Mouse (Mus musculus) kidney, postnatal 25 days (tissue): ENCODE measurements around the gene Cd72.
A peak's percentile ranks its signal among the peaks of the same experiment; 100 is the strongest.
"Not testable (repeated sequence)": the region's sequence is repeated elsewhere in the genome, so short reads cannot be mapped to it uniquely, and the experiment has no call there.

Source experiments
- DNase-seq, 2 experiments: peaks; one replicate each; pipeline ENCODE4 v3.0.0; 2021; ENCODE audit warnings: mixed read lengths in 2 of 2

Gene Cd72

DNA sequence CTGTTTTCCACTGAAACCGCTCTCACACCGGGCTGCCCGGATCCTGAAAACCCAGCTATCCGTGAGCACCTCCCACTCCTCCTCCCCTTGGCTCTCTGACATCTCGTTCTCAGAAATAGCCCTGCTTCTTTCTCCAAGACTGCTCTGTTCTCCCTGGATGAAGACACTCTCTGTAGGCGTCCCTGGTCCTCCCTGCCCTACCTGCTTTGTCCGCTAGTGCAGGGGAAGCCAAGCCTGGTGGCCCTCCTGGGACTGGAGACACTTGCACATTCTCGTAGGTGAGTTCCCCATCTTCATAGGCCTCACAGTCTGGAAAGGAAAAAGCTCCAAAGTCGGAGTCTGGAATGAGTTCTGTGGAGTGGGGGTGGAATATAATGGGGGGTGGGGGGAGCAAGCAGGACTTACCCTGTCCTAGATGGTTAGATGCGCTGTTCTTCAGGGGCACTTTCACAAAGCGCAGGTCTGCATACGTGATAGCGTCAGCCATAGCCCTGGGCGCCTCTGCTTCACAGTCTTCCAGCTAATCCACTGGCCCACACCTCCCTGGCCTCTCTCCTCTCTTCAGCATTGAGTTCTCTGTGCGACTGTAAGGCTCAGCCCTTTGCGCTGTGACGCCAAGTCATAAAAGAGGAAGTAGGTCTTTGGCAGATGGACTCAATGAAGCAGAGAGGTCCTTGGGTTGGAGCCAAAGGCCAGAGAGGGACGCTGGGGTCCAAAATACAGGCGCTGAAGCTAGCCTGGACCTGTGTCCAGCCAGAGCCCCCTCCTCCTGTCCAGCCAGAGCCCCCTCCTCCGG is at the start of gene Cd72:
Gene Cd72, minus strand, starts transcription at position 588 of the 796 bp plus-strand sequence.
- DNase-seq, result no peak

DNA sequence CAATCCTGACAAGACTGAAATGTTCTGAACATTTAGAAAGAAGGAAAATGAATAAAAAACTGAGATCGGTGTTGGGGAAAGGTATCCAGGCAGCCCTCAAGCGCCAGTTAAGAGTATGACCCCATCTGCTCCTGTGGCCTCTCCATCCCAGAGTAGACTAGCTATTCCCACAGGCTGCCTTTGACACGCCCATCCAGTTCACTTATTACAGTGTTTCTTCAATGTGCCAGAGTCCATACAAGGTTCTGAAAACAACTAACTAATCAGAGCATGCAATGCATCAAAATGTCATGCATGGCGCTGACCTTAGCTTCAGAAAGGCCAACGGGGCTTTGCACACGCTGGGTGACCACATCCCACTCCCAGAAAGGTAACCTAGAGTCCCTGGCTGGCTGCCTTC is 49.1 kb upstream of the Cd72 start:
- DNase-seq, result peak; percentile 47 to 71

DNA sequence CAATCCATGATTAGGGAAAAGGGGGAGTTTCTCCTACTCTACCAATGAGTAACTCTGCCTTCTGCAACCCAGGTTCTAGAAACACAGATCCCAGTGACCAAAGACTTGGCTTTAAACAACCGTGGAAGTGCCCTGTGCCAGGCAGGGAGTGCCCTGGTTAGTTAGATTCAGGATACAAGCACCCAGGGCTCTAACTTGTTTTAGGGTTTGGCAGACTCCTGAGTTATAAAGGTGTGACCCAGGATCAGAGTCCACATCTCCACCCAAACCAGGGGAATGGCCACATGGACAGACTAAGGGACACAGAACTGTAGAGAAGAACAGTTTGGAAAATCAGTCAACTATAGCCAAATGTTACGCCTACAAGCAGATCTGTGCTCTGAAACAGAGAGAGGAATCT is 48.6 kb upstream of the Cd72 start:
- DNase-seq, result peak; percentile 53 to 81

DNA sequence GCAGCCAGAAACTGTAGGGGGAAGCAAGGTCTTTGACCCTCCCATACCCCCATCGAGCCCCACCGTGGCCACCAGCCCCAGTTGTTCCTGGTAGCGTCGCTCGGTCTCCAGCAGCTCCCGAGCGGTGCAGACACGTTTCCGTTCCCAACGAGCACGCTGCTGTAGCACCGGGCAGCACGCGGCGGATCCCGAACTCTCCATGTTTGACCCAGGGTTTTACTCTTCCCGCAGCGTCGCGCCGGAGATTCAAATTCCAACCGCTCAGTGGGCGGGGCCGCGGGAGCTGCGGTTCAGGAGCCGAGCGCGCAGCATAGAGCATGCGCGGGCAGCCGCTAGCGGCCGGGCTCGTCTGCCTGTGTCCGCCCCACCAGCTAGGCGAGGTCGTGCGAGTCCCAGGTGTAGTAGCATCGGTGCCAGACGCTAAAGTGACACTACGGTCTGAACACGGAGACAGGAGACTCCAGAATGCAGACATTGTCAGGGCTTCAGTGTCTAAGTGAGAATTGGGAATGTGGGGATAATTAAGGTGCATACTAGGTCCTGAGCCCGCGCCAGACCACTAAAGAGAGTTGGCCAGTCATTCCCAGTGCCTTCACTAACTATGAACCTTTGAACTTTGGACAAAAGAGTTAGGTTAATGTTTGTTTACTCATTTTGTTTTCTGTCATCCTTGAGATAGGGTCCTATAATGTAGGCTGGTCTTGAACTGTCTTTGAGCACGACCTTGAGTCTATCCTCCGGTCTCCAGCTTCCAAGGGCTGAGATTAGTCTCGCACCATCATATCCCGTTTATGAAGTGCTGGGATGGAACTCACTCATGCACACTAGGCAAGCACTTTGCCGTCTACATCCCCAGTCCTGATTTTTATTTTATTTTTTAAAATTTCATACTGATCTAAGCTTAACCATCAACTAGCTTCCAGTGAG is 45.2 kb upstream of the Cd72 start, which contains the start of gene Arhgef39:
Gene Arhgef39, minus strand, starts transcription at position 289 of the 927 bp plus-strand sequence.
- peak; percentile 92 to 93 for DNase-seq

DNA sequence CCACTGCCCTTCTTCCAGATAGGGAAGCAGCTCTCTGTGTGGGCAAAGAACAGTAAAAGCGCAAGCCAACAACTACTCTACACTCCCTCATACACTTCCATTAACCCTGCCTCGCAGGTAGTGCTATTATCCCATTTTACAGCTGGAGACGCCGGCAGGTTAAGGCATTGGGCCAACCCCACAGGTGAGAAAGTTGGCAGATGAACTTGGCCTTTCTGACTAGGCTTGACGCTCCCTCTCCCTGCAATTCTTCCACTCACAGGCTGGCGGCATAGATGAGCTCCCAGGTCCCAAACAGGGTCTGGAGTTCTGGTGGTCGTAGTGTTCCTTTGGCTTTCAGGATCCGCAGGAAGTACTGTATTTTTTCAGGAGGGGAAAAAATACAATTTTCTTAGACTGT is 44.6 kb upstream of the Cd72 start:
- peak; percentile 50 to 64 for DNase-seq

DNA sequence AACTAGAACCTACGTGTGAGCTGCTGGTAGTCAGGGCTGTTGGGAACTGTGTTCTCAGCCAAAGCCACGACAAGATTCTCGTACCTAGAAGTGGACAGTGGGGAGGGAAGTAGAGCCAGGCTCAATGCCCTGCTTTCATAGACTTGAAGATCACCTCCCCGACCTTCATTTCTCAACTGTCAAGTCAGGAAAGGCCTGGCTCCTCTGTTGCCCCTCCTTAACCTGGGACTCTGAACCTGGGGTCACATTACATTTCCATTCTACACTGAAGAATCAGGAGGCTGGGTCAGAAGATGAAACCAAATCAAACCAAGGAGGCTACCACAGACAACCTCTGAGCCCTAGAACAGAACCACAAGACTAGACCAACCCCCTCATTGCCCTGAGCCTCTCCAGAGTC is 43.5 kb upstream of the Cd72 start:
- peak in 1 of 2 experiments; percentile 58 for DNase-seq

DNA sequence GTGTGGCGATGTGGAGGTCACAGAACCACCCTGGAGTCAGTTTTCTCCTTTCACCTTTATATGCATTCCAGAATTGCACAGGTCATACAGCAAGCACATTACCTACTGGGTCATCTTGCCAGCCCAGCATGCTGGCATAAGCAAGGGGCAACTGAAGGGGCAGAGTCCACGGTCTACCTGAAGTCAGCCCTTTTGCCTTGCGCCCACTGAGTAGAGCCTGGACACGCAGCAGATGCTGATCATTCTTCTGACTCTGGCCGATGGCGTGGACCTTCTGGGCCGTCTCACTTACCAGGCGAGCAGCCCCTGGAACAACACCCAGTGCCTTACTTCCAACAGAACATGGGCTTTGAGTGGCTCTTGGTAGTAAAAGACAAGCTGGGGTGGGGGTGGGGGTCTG is 43.0 kb upstream of the Cd72 start:
- DNase-seq, result peak; percentile 61 to 80

DNA sequence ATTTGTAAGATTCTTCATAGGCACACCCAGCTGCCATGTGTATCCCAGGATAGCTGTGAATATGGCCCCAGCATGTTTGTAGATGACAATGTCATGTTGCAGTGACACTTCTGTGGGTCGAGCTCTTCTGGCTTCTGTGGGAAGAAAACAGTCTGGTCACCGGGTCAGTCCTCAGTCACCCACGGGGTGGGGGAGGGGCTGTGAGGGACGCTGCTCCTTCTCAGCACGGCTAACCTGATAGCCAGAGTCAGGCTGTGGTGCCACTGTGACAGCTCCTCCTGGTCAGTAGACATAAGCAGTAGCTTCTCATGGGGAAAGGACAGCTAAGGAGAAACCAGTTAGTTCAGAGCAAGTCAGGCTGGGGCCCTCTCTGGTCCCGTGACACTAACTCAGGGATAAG is 42.2 kb upstream of the Cd72 start:
- DNase-seq, result peak in 1 of 2 experiments; percentile 48

DNA sequence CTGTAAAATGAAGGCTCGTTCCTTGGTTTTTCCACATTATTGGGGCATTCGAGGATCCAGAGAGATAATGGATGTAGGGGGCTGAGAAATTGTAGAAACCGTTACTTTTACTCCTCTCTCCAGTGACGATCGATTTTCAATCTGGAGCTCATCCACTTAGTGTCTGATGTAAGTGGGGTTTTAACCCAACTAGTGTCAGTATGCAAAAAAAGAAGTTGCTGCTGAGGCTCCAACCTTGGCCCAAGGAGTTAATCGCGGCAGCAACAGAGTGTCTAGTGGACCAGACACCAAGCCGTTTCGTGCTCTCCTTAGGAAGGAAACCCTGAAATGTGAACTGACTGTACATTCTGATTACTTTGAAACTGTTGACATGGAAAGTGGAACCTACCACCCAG is 39.4 kb upstream of the Cd72 start:
- DNase-seq, result peak in 1 of 2 experiments; percentile 35

DNA sequence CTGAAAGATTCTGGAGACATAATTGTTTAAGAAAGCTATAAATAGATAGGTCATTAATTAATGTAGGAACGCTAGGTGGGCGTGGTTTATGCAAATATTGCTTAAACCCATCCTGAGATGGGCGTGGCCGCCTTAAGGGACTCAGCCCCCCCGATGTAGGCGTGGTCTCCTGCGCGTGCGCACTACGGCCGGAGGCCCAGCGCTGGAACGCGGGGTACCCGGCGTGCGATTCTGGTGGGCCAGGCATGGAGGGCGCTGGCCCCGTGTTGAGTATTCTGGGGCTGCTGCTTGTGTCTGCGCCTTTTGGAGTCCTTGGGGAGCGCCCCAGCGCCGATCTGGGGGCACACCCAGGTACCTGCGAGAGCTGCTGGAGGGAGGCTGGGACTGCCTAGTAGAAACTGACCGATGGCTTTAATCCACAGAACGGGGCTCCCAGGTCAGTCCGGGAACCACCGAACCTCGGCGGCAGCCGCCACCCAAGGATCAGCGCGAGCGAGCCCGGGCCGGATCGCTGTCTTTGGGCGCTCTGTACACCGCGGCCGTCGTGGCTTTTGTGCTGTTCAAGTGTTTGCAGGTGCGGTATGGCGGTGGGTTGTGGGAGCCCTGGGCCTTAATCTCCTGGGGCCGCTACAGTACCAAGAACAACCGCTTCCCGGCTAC is 38.9 kb upstream of the Cd72 start:
- peak; percentile 97 to 98 for DNase-seq

DNA sequence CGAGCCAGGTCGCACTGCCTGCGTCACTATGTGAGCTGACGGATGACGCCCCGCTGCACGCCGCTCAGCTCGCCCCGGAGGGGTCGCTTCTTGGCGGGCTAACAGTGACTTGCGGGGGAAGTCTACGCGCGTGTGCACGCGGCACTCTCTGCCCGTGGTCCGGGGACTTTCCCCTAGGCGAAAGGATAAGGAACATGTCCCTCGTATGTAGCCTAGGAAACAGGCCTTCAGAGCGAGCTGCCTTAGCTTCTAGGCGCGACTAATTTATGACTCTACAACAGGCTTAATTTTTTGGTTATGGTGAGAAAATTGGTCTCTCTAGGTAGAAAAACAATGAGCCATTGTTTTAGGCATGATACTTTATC is 38.4 kb upstream of the Cd72 start, which contains the start of gene Ccdc107:
Gene Ccdc107, plus strand, starts transcription at position 80 of the 365 bp plus-strand sequence.
- DNase-seq, result peak; percentile 92 to 98

DNA sequence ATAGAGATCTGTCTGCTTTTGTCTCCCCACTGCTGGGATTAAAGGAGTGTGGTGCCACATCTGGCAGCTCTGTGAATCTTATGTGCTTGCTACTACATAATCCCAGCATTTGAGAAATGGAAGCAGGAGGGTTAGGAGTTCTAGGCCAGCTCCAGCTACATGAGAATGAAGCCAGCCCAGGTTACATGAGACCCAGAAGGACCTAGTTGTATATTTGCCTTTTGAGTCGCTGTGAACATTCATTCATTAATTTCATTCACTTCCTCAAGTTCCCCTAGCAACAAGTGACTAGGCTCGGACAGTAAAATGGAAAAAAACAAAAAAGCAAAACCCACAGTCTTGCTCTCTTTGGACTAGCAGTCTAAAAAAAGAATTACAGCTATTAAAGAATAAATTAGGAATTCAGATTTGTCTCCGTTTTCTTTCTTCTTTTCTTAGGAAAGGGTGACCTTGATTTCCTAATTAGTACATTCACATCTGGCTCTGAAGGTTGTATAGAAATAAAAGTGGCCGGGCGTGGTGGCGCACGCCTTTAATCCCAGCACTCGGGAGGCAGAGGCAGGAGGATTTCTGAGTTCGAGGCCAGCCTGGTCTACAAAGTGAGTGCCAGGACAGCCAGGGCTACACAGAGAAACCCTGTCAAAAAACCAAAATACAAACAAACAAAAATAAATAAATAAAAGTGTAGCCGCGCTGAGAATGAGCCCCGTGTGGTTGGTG is 37.8 kb upstream of the Cd72 start:
- DNase-seq, result no peak

DNA sequence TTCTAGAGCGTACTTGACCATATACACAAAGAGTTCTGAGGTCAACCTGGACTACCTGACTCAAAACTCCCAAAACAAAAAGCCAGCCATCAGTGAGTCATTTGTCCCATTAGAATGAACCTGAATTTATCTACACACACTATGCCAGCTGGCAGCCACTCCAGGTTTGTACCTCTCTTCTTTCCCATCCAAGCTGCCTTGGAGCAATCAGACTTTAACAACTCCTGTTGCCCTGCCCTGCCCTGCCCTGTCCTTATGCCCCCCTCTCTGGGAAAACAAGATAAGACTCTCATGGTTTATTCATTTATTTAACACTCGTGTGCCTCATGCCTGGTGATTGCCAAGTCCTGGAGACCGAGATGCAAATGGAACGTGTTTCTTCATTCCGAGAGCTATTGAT is 36.4 kb upstream of the Cd72 start:
- peak in 1 of 2 experiments; percentile 28 for DNase-seq

DNA sequence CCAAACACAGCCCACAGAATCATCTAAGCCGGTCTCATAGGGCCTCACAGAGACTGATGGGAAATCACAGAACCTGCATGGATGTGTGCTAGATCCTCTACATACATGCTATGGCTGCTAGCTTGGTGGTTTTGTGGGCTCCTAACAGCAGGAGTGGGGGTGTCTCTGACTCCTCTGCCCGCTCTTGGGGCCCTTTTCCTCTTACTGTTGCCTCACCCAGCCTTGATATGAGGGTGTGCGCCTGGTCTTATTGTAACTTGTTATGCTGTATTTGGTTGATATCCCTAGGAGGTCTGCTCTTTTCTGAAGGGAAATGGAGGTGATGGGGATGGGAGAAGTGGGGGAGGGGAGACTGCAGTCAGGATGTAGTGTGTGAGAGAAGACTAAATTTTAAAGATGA is 35.2 kb upstream of the Cd72 start:
- peak in 1 of 2 experiments; percentile 27 for DNase-seq

DNA sequence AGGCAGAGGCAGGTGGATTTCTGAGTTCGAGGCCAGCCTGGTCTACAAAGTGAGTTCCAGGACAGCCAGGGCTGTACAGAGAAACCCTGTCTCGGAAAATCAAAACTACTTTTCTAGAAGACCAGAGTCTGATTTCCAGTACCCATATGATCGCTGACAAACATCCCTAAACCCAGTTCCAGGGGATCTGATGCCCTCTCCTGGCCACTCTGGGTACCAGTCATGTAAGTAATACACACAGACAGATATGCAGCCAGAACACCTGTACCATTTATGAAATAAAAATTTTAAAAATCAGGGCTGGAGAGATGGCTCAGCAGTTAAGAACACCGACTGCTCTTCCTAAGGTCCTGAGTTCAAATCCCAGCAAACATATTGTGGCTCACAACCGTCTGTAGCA is 31.2 kb upstream of the Cd72 start:
- DNase-seq, result not testable (repeated sequence)

DNA sequence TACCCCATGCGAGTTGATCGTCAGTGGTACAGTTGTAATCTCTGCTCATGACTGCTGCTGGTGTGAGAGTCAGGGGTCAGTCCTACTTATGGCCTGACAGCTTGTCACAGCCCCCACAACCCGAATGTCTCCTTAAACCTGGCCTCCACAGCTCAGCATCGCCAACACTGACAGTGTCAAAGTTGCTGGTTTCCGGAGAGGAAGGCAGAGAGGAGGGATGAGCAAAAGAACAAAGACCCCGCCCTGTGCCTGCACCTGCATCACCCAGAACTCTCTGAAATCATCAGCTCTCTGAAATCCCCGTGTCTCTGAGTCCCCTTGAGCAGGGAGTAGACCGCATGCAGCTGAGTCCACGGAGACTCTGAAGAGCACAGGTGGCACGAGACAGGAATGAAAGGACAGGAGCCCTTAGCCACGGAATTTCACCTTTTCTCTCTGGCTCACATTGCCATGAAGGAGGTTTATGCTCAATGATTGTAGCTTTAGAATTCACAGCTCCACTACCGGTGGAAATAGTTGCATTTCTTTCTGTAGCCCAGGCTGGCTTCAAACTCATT is 29.2 kb upstream of the Cd72 start, which contains the start of gene Sit1:
Gene Sit1, minus strand, starts transcription at position 200 of the 557 bp plus-strand sequence.
- no peak for DNase-seq

DNA sequence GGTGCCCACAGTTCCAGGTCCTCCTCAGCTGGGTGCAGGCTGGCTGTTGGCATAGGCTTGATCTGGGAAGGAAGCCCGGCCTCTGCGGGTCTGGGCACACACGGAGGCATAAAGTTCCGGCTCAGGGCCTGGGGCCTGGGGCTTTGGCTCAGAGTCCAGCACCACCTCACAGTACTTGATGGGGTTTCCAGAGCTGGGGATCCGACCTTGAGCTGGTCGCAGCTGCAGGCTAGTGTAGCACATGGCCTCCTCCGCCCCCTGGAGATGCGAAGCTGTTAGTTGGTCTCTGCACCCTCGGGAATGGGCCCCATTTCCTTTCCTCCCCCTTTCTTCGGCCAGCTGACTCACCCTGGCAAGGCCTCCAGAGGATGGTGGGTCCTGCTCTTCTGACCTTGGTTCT is 28.2 kb upstream of the Cd72 start:
- no peak for DNase-seq

DNA sequence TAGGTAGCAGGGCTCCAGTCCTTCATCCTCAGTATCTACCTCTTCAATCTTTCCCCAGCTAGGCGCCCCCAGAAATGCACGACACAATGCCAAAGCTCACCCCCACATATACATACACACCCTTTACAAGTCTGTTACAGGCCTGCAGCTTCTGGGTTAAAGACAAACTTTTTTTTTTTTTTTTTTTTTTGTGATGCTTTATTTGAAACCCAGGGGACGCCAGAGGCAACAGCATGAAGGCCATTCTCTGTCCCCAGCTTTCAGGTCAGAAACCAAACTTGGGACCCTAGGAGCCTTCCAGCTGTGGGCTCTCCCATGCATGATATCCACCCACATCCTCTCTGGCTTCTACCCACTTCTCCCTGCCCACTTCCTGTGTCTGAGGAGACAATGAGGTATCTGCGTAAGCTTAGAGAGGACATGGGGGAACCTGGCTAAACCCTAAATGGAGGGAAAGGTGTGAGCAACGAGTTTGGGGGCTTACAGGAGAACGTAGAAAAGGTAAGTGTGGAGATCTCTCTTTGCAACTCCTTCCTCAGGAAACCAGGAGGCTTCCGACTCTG is 27.5 kb upstream of the Cd72 start:
- no peak for DNase-seq

DNA sequence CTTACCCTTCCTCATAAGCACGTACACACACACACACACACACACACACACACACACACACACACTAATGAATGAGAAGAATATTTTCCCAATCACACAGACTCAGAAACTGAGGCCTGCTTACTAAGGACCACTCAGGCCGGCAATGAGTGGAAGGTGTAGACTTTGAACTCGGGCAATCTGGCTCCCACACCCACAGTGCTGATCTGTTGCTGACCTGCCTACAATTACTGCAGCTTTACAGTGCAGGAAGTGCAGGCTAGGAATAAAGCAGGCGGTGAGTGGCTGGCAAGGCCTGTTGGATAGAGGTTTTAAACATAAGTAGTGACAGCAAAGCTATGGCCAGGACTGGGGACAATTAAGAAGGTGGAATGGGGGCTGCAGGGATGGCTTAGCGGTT is 26.6 kb upstream of the Cd72 start:
- DNase-seq, result peak in 1 of 2 experiments; percentile 51

DNA sequence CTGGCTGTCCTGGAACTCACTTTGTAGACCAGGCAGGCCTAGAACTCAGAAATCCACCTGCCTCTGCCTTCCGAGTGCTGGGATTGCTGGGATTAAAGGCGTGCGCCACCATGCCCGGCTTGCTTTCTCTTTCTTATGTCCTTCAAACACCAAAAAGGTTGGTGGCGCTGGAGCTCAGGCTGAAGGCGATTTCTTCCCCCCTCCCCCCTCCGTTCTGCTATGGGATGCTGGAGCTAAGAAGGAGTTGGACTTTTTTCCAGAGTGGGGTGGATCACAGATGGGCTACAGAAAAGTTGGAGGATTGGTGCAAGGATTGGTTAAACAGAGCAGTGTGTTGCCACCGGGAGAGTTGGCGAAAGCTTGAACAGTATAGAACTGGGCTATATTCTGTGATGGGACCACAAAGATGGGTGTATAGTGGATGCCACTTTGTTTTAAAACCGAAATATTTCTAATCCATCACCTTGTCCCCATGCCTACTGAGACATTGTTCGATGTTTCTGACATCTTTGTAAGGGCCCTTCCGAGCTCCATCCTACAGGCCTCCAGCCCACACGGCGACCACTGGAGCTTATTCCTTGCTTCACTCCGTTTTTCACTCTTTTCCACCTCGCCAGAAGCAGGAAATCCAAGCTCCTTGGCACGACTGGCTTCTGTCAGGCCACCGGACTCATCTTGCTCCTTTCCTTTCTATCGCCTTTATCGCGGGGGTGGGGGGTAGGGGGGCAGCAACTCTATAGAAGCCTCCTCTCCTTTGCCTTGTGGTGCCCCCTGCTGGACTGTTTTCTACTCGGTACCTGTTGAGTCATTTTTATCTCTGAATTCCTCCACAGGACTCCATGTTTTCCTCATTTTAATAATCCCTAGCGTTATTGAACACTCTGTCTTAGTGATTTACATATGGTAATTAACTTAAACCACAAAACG is 24.7 kb upstream of the Cd72 start:
- peak; percentile 68 to 85 for DNase-seq

DNA sequence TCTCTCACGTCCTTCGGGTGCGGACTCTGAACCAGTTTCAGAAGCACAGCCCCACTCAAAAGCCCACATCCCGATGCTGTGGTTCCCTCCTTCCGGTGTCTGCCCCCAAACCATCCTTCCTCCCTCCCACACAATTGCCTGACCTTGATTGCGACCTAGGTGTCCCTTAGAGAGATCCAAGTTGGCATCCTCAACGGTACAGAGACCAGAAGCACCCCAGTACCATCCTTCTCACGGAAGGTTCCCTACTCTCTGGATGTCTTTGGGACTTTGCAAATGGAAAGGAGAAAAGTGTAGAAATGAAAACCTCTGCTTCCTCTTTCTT is 24.1 kb upstream of the Cd72 start:
- no peak for DNase-seq
